Mouse (Mus musculus): ENCODE measurements around the gene Krt1.

DNA sequence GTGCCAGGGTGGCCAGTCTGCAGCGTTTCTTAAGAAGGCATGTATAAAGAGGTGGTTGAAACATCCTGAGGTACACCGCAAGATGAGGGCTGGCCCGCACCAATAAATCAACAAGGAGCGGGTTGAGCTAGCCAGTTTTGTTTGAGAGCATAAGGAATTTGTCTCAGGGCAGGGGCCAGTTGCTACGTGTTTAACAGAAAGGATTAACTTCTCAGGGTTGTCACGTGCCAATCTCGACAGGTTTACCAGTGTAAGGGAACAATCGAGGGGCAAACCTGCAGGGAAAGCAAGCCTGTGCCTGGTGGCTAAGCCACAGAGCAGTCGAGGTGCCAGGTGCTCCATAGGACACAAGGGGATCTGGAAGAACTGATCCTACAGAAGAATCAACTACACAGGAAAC, 7.4 kb downstream of the Krt1 start:
- TF ChIP-seq CTCF (IDR thresholded peaks at IDR 0.05) (no peak), EP300 (IDR thresholded peaks at IDR 0.05) (no peak)
